Mouse (Mus musculus): ENCODE results near the gene Zfp524.

DNA sequence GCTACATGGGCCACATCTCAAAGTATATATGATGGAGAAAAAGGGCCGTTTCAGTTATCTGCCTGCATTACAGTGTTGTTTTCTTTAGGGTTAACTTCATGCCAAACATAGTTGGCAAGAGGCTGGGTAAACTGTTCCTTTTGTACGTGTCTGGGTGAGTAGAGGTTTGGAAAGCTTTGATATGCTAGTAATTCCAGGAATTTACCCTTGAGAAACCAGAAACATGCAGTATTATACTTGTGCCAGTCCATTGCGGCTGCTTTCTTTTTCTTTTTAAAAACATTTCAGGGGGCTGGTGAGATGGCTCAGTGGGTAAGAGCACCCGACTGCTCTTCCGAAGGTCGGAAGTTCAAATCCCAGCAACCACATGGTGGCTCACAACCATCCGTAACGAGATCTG lies 17.3 kb upstream of the Zfp524 start:
- no peak for TF ChIP-seq HCFC1 (IDR thresholded peaks at IDR 0.05; ENCODE audit: low read depth, low read length)
- TF ChIP-seq RAD21 (IDR thresholded peaks at IDR 0.05; ENCODE audit: low read depth, low read length): no peak
- TF ChIP-seq CTCF (conservative IDR thresholded peaks at IDR 0.05 in 1 of 2, IDR thresholded peaks at IDR 0.05 in 1 of 2; ENCODE audit: low read depth in 2 of 2, low read length in 2 of 2): no peak
- no peak for TF ChIP-seq E2F4 (IDR thresholded peaks at IDR 0.05; ENCODE audit: insufficient replicate concordance, low read depth, low read length)
- TF ChIP-seq SMC3 (IDR thresholded peaks at IDR 0.05; ENCODE audit: low read depth, low read length): no peak
- no peak for TF ChIP-seq ZMIZ1 (IDR thresholded peaks at IDR 0.05; ENCODE audit: low read depth, low read length)
- no peak for TF ChIP-seq BHLHE40 (IDR thresholded peaks at IDR 0.05; ENCODE audit: low read depth, low read length)
- no peak for TF ChIP-seq USF2 (conservative IDR thresholded peaks at IDR 0.05; ENCODE audit: low read depth, low read length)
